Comparison of ENCODE assay signal across 8 mouse cellular contexts in the genomic region with DNA sequence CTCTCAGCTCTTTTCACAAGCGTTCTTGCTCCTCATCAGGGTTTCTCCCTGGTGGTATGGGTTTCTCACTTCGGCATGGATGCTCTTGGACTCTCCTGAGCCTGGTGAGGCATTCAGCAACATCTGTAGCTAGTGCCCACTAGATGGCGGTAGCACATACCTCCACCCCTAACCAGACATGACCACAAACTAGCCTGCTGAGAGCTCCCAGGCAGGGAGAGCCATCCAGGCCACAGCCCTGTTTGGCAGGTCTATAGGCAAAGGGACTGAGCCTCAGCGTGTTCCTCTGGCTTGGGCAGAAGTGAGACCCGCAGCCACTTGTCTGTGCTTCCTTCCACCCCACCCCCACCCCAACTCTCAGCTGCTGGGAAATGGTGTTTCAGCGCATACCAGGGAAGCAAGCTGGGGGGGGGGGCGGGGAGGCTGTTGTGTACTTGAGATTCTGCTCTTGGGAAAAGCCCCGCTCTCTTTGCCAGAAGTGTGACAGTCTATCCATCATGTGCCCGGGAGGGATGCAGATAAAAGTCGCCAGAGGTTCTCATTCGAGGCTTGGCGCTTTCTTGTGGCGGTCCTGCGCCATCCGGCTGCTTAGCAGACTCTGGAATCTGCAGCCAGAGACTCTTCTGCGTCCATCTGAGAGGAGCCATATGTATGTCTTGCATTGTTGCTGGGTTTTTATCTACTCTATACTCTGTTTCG.
DNase-seq lines count a peak whose midpoint lies in the region; ATAC-seq and TF ChIP-seq lines count a peak whose summit lies in the region.

No protein-coding gene starts in this region.

- peak; percentile 81 for TF ChIP-seq CTCF in left cerebral cortex, adult 2 months (IDR thresholded peaks at IDR 0.05)

- peak; percentile 100 for ATAC-seq in megakaryocyte progenitor cell, adult 5-6 weeks (replicated peaks; ENCODE audit: poor library complexity)
- ATAC-seq in activated CD4-positive, CD25-positive, alpha-beta regulatory T cell, adult 4 months: no peak

- no peak overlapping the region for H3K27ac ChIP-seq in left cerebral cortex, adult 2 months

- DNase-seq in adrenal gland, postnatal 14 days: peak; percentile 82
- peak; percentile 70 for DNase-seq in embryo, embryonic 11.5 days (ENCODE audit: low read depth, low spot score)
- DNase-seq in gastrocnemius, postnatal 36 days: peak; percentile 35 to 50
- DNase-seq in induced T-regulatory cell, adult 2 months (ENCODE audit: low read depth): peak; percentile 54
- DNase-seq in left cerebral cortex, adult 2 months (ENCODE audit: extremely low spot score in 1 of 2, low spot score in 2 of 2): peak; percentile 55 to 57
- peak; percentile 28 to 50 for DNase-seq in right cerebral cortex, postnatal 36 days (ENCODE audit: low spot score in 2 of 2)

- intact Hi-C loops in gastrocnemius, postnatal 36 days (cut with DNase I): loop anchor here (5.0 kb wide), 2 partner anchors 174 to 614 kb away; no protein-coding TSS in a partner anchor
- intact Hi-C loops in left cerebral cortex, adult 2 months (cut with DNase I): loop anchor here (5.0 kb wide), 2 partner anchors 174 to 954 kb away; no protein-coding TSS in a partner anchor

- H3K4me3 ChIP-seq in left cerebral cortex, adult 2 months: no peak overlapping the region
